Mouse (Mus musculus) embryonic facial prominence, embryonic 14.5 days (tissue): ENCODE data around the gene Prim2. TPM values are rescaled to one million over a fixed set of nuclear protein-coding genes. Genes with fewer than 3 reads are reported as not detected.

ENCODE experiments used
- ATAC-seq: fragments of 200-750 bp; cut with Nextera tagmentation; 2 replicates; pipeline ENCODE4 v1.8.0; 2017; ENCODE audit warnings: low read depth, moderate number of reproducible peaks, moderate TSS enrichment
- DNase-seq: peaks from one replicate; pipeline ENCODE4 v3.0.0-alpha.2; 2015; ENCODE audit warnings: low spot score
- H3K27ac ChIP-seq: fragments of 300-500 bp; sonication (generic); replicated peaks from 2 replicates; pipeline ENCODE4 v1.5.1; 2014; ENCODE audit warnings: low read depth, mild to moderate bottlenecking, low read length, moderate library complexity
- H3K27me3 ChIP-seq: fragments of 300-500 bp; sonication (generic); replicated peaks from 2 replicates; pipeline ENCODE4 v1.6.1; 2014; ENCODE audit warnings: low read length; ENCODE audit not compliant: control insufficient read depth, insufficient read depth
- H3K36me3 ChIP-seq: fragments of 300-500 bp; sonication (generic); 2 replicates; pipeline ENCODE4 v1.6.1; 2014; ENCODE audit warnings: low read length, mixed read lengths; ENCODE audit not compliant: control insufficient read depth, insufficient read depth
- H3K4me1 ChIP-seq: fragments of 300-500 bp; sonication (generic); 2 replicates; pipeline ENCODE4 v1.6.1; 2014; ENCODE audit warnings: antibody characterized with exemption, low read length; ENCODE audit not compliant: control insufficient read depth, insufficient read depth
- H3K4me2 ChIP-seq: fragments of 300-500 bp; sonication (generic); 2 replicates; pipeline ENCODE4 v1.6.1; 2014; ENCODE audit warnings: low read depth, mild to moderate bottlenecking, low read length, moderate library complexity, mixed read lengths
- H3K4me3 ChIP-seq: fragments of 300-500 bp; sonication (generic); 2 replicates; pipeline ENCODE4 v1.5.1; 2014; ENCODE audit warnings: low read depth, mild to moderate bottlenecking, low read length
- H3K9ac ChIP-seq: fragments of 300-500 bp; sonication (generic); 2 replicates; pipeline ENCODE4 v1.6.1; 2014; ENCODE audit warnings: low read depth, mild to moderate bottlenecking, low read length, moderate library complexity, mixed read lengths
- H3K9me3 ChIP-seq: fragments of 300-500 bp; sonication (generic); 2 replicates; pipeline ENCODE4 v1.6.1; 2016; ENCODE audit warnings: low read length; ENCODE audit not compliant: control insufficient read depth
- WGBS: fragments of 180-500 bp; shearing (Covaris S2); extraction: QIAGEN DNeasy Blood & Tissue Kit; methylation state at CpG from one replicate; pipeline ENCODE4 v1.1.7; 2014; 5-methylcytosine and 5-hydroxymethylcytosine counted together
- polyA plus RNA-seq: library from polyadenylated mRNA; unstranded; fragments of >200 nt; fragmentation: Nextera tagmentation; extraction: Ambion mirVana; gene quantifications from 2 replicates; pipeline ENCODE4 v1.2.1, GENCODE M21; 2014

Gene Prim2
- polyA plus RNA-seq, 1 experiment from 2014 or later: 26.6 TPM

DNA sequence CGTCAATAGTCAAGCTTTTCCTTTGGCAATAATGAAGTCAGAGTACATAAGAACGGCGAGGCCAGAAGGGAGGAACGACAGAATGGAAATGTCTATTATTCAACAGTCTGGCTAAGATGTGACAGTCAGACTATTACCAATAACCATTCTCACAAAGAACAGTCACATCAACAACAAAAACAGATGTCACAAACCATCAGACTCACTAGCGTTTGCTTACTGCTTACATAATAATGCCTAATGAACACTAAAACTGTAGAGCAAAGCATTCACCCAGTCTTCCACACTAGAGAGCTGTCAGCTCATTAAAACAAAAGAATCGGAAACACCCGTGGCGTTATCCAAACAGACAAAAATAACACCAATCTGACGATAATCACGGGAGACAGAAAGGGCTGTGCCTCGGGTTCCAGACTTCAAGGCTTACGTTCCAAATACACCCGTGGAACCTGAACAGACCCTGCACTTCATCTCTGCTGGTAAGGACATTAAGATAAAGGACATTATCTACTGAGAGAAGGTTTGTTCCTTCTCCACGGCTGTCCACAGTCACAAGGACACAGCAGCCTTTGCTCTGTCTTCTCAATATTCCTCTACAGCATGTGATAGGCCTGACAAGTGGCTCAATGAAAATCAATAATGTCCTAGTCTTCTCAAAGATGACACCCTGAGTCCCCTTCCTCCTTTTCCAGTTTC lies 59.4 kb downstream of the Prim2 start:
- Histone ChIP-seq H3K27ac (no peak overlapping the region), H3K9me3 (no peaks in the 10 kb centered on the region), H3K4me1 (no peaks in the 10 kb centered on the region), H3K4me3 (no peak overlapping the region), H3K9ac (no peak overlapping the region), H3K36me3 (no peaks in the 10 kb centered on the region), H3K4me2 (no peak overlapping the region), H3K27me3 (no peaks in the 10 kb centered on the region)
- no peak for ATAC-seq
- 70% methylated on average over 14 of the region's 14 CpGs for WGBS
- DNase-seq: no peak

- 73% methylated on average over 2 of the region's 2 CpGs for WGBS
- H3K4me2 ChIP-seq: no peak overlapping the region
- no peaks in the 10 kb centered on the region for H3K4me1 ChIP-seq
- H3K9ac ChIP-seq: no peak overlapping the region
- H3K9me3 ChIP-seq: no peaks in the 10 kb centered on the region
- no peaks in the 10 kb centered on the region for H3K27me3 ChIP-seq
- no peaks in the 10 kb centered on the region for H3K36me3 ChIP-seq
- no peak overlapping the region for H3K27ac ChIP-seq
- no peak overlapping the region for H3K4me3 ChIP-seq
- ATAC-seq: no peak
- no peak for DNase-seq
Measured at GRCm38 (mm10) chr1:33608133-33608532, 61.5 kb downstream of the Prim2 start.

GRCm38 (mm10) chr1:33604087-33604699 lies 65.4 kb downstream of the Prim2 start:
- Histone ChIP-seq H3K27me3 (no peaks in the 10 kb centered on the region), H3K4me3 (no peak overlapping the region), H3K9me3 (no peaks in the 10 kb centered on the region), H3K9ac (no peak overlapping the region), H3K36me3 (no peaks in the 10 kb centered on the region), H3K27ac (no peak overlapping the region), H3K4me2 (no peak overlapping the region), H3K4me1 (no peaks in the 10 kb centered on the region)
- ATAC-seq (no peak), DNase-seq (no peak)
- 86% methylated on average over 5 of the region's 5 CpGs for WGBS

- DNase-seq (no peak), ATAC-seq (no peak)
- Histone ChIP-seq H3K9ac (no peak overlapping the region), H3K9me3 (peaks cover 10% of the 10 kb centered on the region; the same call in 1 of the 2 replicates), H3K4me3 (no peak overlapping the region), H3K4me1 (no peaks in the 10 kb centered on the region), H3K27ac (no peak overlapping the region), H3K27me3 (no peaks in the 10 kb centered on the region), H3K4me2 (no peak overlapping the region), H3K36me3 (no peaks in the 10 kb centered on the region)
- 82% methylated on average over 3 of the region's 3 CpGs for WGBS
Measured at GRCm38 (mm10) chr1:33599698-33600097, 69.9 kb downstream of the Prim2 start.

DNA sequence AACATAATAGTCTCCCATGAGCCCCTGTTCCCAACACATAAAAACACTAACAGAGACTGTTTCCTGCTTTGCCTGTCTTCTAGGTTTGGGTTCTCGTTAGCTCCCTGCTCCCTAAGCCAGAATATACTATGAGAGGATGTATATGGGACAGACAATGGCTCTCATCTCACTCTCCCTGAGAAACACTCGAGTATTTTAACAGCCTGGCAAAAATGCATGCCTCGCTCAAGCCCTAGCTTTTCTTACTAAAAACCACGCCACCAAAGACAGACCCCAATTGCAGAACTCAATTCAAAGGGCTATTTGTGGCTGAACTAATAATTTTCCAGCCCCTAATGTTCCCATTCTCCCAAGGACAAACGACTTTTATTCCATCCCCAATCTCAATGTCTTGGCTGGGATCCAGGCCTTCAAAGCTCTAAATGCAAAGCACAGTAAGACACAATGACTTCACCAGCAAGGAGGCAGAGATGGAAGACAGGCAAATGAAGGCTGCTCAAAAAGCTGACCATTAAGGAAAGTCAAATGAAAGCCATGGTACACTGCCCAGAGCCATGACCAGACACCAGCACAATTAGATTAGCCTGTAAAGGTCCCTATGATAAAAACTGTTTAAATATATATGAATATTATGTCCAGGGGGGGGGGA lies 70.5 kb downstream of the Prim2 start:
- WGBS: 80% methylated on average over 5 of the region's 5 CpGs
- no peak overlapping the region for H3K9ac ChIP-seq
- H3K27me3 ChIP-seq: no peaks in the 10 kb centered on the region
- no peak overlapping the region for H3K27ac ChIP-seq
- no peak overlapping the region for H3K4me2 ChIP-seq
- DNase-seq: peak; percentile 24
- no peak for ATAC-seq
- H3K36me3 ChIP-seq: no peaks in the 10 kb centered on the region
- H3K4me1 ChIP-seq: no peaks in the 10 kb centered on the region
- H3K9me3 ChIP-seq: peaks cover 10% of the 10 kb centered on the region; the same call in 1 of the 2 replicates
- H3K4me3 ChIP-seq: no peak overlapping the region

DNA sequence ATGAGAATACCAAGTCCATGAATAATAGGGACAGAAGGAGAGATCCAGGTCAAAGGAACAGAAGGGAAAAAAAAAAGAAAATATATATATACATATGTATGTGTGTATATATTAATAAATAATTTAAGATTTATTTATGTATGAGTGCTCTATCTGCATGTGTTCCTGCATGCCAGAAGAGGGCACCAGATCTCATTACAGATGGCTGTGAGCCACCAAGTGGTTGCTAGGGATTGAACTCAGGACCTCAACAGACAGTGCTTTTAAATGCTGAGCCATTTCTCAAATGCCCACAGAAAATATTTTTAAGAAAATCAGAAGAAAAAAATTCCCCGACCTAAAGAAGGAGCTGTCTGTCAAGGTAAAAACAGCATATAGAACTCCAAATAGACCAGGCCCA lies 72.6 kb downstream of the Prim2 start:
- WGBS: 78% methylated on average over 1 of the region's 1 CpGs
- Histone ChIP-seq H3K4me2 (no peak overlapping the region), H3K36me3 (no peaks in the 10 kb centered on the region), H3K27me3 (no peaks in the 10 kb centered on the region), H3K9me3 (peaks cover 10% of the 10 kb centered on the region; the same call in 1 of the 2 replicates), H3K4me3 (no peak overlapping the region), H3K27ac (no peak overlapping the region), H3K9ac (no peak overlapping the region), H3K4me1 (no peaks in the 10 kb centered on the region)
- DNase-seq (no peak), ATAC-seq (no peak)

DNA sequence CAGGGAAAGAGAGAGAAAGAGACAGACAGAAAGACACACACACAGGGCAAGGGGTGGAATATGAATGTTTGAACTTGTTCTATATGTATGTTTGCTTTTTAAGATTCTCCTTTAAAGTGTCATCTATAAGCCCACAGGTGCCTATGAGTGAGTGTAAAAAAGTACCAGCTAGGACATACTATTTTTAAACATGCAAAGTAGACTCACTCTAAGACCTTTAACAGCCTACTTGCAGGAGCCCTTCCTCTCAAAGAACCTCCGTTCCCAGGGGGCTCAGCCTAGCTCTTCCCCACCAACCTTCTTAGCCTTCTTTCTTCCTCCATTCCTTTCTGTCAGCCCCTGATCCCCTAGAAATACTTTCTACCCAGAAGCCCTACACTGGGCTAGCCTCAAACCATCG lies 73.7 kb downstream of the Prim2 start:
- peaks cover 10% of the 10 kb centered on the region; the same call in 1 of the 2 replicates for H3K9me3 ChIP-seq
- no peak for ATAC-seq
- H3K9ac ChIP-seq: no peak overlapping the region
- no peak overlapping the region for H3K27ac ChIP-seq
- DNase-seq: no peak
- no peak overlapping the region for H3K4me2 ChIP-seq
- H3K4me3 ChIP-seq: no peak overlapping the region
- H3K27me3 ChIP-seq: no peaks in the 10 kb centered on the region
- H3K36me3 ChIP-seq: no peaks in the 10 kb centered on the region
- WGBS: 79% methylated on average over 2 of the region's 2 CpGs
- no peaks in the 10 kb centered on the region for H3K4me1 ChIP-seq

DNA sequence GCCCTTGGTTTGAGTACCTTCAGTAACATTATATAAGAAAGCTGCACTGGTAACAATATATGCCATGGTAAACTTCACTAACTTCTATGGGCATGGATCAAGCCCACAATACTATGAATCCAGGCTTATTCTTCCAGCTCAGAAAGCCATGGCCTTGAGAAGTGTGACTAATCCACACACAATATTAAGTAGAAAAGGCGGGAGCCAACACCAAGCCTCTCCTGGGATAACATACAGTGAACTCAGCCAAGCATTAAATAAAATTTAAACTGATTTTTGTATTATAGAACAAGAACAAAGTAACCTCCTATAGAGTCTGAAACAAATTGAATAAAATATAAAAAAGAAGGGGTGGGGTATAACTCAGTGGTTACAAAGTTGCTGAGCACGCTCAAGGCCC lies 74.6 kb downstream of the Prim2 start:
- ATAC-seq (no peak), DNase-seq (peak; percentile 40)
- Histone ChIP-seq H3K27me3 (no peaks in the 10 kb centered on the region), H3K9me3 (peaks cover 10% of the 10 kb centered on the region; the same call in 1 of the 2 replicates), H3K4me2 (no peak overlapping the region), H3K27ac (no peak overlapping the region), H3K4me1 (no peaks in the 10 kb centered on the region), H3K4me3 (no peak overlapping the region), H3K36me3 (no peaks in the 10 kb centered on the region), H3K9ac (no peak overlapping the region)
- 67% methylated on average over 2 of the region's 2 CpGs for WGBS
